Mouse (Mus musculus): Measurements from ENCODE around the gene Bola3.

Bola3 gene

GRCm38 (mm10) chr6:83347916-83348315 lies 1.0 kb upstream of the Bola3 start:
- DNase-seq (ENCODE audit: low spot score in 2 of 2) = no peak

GRCm38 (mm10) chr6:83349274-83349958 lies 469 bp downstream of the Bola3 start:
- peak; percentile 38 to 88 for DNase-seq (ENCODE audit: low spot score in 2 of 2)

- no peak for DNase-seq (ENCODE audit: low spot score in 2 of 2)
These were observed 1.2 kb downstream of the Bola3 start for GRCm38 (mm10) chr6:83350172-83350571.

DNA sequence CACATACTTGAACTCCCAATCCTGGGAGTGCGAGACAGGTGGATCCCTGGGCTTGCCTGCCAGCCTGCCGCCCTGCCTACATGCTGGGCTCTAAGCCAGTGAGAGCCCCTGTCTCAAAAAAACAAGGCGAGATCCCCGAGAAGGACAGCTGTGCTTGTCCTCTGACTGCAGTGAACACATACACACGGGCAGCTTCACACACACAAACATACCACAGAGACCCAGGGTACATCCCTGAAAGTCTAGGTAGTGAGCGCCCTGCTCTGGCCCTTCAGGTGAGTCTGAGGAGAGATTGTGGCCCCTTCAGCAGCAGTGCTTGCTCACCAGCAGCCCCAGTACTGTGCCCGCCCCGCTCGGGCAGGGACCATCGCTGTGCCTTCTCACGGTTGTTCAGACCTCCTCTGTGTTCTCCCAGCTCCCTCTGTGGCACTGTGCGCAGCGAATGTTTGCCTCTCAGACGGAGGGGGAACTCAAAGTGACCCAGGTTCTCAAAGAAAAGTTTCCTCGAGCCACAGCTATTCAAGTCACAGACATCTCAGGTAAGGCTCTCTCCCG lies 2.0 kb downstream of the Bola3 start:
- DNase-seq (ENCODE audit: low spot score in 2 of 2) = no peak

DNA sequence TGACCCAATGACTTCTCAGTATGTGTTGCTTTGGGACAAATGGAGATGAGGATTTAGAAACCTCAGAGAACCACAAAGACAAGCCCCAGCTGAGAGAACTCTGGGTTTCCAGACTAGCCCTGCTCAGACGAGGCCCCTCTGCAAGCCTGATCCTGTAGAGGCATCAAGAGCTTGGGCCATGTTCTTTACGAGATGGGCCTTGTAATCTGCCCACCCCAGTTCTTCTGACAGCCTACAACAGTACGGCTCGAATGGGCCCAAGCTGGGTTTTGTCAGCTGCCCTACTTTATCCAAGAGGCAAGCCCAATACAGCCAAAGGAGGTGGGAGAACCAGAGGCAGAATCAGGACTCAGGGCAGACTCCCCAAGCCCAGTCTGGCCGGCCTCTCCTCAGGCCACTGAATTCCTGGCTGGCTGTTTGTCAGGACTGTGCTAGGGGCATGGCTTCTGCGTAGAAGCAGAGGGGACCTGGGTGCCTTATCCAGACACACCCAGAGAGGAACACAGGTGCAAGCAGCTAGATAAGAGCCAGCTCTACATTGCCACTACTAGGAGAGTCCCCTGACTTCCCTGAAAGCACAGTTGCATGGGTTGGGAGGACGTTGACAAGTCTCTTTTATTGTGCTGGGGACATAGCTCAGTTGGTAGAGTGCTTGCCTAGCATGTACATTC lies 2.7 kb downstream of the Bola3 start:
- DNase-seq (ENCODE audit: low spot score in 2 of 2) = no peak

DNA sequence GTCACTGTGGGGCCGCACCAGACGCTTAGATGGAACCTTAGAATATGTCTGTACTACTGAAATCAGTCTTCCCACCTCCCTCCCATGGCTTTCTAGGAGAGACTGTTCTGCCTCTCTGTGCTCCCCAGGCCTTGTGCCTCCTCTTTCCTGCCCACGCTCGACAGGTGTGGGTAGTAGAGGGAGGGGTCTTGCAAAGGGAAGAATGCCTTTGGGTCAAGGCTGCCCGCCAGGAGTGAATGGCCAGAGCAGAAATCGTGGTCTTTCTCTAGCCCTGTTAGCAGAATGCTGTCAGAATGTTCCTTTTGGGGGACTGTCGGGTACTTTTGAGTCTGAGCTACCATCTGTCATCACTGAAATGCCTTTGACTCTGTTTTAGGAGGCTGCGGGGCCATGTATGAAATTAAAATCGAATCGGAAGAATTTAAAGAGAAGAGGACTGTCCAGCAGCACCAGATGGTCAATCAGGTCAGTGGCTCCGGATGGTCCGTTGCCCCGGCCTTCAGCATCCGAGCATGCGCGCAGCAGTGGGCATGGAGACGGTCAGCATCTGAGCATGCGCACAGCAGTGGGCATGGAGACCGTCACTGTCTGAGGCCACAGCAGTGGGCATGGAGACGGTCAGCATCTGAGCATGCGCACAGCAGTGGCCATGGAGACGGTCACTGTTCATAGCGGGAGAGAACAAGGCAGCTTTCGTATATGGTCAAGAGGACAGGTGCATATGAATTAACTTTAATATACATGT lies 3.9 kb downstream of the Bola3 start:
- no peak for DNase-seq (ENCODE audit: low spot score in 2 of 2)

- DNase-seq (ENCODE audit: low spot score in 2 of 2) = no peak
These were observed 6.2 kb downstream of the Bola3 start for GRCm38 (mm10) chr6:83354856-83355781.

DNA sequence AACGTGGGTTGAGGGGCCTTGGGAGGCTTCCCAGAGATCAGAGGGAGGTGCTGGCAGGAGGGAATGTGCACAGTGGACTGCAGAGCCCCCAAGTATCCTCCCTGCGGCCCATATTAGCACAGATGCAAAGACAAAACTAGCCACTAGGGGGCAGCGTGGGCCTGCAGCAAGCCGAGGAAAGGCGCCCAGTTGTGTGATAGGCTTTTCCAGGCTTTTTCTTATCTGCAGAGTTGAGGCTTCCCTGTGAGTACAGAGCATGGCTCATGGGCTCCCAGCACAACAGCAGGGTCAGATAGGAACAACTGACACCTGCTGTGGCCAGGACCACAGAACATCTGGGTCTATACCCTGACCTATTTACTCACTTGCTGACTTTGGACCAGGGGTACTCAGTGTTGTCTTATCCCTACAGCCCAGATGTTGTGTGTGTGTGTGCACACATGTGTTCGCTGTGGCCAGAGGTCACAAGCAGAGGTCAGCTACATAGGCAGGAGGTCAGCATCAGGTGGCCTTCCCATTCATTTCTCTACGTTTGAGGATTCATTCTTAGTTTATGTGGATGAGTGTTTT lies 7.7 kb downstream of the Bola3 start:
- peak in 1 of 2 experiments; percentile 85 for DNase-seq (ENCODE audit: low spot score in 2 of 2)

- no peak for DNase-seq (ENCODE audit: low spot score in 2 of 2)
These were observed 8.5 kb downstream of the Bola3 start for GRCm38 (mm10) chr6:83357436-83357835.

DNA sequence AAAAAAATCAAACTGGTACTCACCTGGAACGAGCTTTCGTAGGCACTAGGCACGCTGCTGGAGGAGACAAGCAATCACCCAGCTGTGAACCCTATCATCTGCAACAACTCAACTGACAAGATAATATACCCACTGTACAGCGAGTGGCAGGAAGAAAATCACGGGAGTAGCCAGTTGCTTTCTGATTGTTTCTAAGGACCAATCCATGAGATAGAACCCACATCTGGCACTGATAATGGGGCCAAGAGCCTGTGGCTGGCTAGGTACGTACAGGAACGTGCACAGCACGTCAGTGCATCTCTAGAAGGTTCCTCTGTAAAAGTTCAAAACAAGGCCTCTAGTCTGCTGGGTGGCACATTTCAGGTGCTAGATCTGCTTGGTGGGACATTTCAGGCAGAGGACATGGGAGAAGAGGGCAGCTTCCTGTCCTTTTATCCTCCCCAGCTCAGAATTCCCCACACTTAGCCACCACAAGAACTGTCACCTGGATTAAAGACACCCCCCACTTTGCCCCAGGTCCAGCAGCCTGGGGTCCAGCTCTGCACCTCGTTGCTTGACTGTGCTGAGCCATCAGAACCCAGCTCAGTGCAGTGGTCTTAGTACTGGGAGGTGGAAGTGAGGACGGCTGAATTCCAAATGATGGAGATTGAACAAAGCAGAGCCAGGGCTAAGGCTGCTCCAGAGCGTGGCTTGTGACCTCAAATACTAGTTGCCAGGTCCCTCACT lies 12.7 kb downstream of the Bola3 start:
- DNase-seq (ENCODE audit: low spot score in 2 of 2) = no peak

- DNase-seq (ENCODE audit: low spot score in 2 of 2) = no peak
These were observed 14.1 kb downstream of the Bola3 start for GRCm38 (mm10) chr6:83363075-83363474.

DNA sequence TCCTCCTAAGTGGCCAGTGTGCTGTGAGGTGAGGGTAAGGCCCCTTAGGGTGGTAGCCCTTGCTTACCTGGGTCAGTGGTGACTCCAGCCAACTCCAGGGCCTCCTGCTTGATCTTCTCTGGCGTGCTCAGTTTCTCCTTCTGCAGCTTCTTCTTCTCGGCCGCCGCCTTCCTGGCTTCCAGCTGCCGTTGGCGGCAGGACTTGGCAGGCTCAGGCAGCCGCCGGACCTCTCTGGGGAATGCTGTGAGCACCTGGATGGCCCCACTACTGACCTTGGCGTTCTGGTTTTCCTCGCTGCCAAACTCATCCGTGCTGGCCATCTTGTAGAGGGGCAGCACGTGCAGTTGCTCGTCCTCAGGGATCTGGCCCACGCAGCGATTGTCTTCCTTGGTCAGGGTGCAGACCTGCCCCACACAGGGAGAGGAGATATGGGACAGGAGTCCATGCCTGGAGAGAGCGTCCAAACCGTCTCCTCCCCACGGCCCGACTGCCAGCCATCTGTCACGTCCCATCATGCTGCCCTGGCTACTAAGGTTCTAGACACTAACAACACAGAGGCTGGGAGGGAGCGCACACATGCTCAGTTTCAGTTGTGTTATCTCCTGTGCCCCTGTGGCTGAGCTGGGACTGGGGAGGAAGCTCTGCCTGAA lies 21.5 kb downstream of the Bola3 start:
- DNase-seq (ENCODE audit: low spot score in 2 of 2) = no peak

- DNase-seq (ENCODE audit: low spot score in 2 of 2) = no peak
These were observed 22.4 kb downstream of the Bola3 start for GRCm38 (mm10) chr6:83371350-83371749.

DNA sequence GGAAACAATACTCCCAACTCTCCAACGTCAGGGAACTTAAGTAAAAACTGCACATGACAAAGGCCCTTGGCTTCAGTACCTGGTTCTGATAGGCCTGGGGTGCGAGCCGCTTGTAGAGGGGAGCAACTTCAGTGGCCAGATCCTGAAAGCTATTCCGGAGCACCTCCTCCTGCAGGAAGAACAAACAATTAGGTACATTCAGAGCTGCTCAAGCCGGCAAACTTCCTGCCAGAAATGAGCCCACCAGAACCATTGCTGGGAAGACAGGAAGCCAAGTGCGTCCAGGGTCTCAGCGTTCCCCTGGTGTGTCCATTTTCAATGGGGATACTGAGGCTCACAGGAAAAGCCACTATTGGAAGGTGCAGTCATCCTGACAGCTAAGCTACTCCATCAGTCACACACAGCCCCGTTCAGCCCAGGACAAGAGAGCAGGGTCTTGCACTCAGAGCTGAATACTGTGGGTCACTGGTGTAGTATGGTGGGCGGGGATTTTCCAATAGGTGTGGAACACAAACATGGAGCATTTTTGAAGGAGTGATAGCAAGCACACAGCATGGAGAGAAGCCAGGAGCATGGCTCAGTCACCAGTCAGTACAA lies 24.9 kb downstream of the Bola3 start:
- DNase-seq (ENCODE audit: low spot score in 2 of 2) = no peak

DNA sequence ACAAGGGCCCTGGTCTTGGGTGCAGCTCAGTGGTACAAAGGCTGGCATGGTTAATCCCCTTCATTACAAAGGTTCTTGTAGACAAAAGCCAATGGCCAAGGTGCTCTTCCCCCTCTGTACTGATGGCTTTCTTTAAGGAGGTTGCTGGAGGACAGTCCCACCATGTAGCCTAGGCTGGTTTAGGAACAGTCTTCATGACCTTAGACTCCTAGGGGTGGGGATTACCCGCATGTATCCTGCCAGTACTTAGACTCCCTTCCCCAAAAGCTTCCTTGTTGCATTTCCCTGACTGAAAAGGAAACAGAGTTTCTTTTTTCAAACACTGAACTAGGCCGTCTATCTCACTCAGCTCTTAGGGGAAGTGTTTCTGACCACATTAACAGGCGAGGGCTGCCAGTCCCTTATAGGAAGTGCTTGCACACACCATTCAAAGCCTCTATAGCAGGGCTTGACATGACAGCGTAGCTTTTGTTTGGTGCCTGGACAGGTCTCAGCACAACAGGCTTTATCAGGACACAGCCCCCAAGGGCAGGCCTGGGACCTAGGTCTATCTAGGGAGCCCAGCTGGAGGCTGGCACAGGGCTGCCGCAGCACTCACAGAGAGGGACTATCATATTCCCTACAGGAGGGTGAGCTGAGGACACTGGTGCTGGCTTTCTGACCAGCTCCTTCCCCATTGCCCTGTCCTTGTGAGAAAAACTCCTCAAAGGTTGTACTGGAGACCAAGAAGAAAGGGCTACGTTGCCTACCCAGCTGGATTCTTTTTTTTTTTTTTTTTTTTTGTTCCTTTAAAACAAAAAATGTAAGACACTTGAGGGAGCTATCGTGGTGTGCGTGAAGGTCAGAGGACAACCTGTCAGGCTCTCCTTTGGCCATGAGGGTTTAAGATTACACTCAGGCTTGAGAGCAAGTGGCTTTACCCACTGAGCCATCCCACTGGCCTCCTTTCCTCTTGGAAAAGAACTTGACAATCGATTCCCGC lies 32.9 kb downstream of the Bola3 start:
- DNase-seq (ENCODE audit: low spot score in 2 of 2) = no peak

DNA sequence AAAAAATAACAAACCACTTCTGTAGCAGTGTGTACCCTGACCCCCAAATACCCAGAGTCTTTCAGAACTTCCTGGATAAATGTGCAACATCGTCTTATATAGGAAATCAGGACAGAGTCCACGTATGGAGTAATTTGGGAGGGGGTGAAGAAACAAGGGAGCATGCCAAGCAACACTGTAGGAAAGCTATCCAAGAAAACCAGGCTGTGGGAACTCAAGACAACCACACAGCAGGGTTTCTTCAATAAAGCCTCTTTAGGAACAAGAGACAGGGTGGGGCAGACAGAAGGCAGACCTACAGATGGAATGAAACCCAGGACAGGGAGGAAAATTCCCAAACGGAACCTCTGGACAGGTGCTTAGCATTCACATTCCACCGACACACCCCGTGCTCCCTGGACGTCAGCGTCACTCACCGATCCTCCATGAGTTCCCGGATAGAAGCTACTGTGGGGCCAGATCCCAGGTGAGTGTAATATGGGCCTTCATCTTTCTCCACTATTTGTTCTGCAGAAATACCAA lies 36.7 kb downstream of the Bola3 start:
- no peak for DNase-seq (ENCODE audit: low spot score in 2 of 2)

DNA sequence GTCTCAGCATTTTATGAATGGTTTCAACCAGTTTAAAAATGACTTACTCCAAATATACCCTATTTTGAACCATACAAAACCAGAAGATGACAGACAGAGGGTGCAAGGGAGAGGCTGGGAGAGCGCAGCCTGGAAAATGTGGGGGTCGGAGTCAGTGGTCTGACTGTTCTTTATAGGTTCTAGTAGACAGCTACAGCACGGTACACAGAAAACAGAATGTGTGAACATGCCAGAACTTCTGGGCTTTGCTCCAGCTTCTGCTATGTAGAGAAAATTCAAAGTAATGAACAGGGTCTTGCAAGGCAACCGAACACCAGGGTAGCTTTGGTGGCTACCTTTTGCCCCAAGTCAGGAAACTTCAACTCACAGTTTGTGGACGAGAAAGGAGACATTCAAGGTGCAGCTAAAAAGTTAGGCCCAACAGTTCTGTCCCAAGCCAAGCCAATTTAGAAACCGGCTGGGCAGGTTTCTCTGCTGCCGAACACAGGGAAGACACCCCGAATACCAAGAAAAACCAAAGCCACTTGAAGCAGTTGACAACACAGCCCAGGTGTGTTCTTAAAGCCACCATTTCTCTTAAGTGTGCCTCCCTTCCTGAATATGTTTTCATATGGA lies 43.3 kb downstream of the Bola3 start:
- no peak for DNase-seq (ENCODE audit: low spot score in 2 of 2)

- DNase-seq (ENCODE audit: low spot score in 2 of 2) = no peak
These were observed 45.2 kb downstream of the Bola3 start for GRCm38 (mm10) chr6:83394122-83394521.
